Mouse (Mus musculus) adrenal gland, postnatal 36 days (tissue): ENCODE measurements around the gene Prkcz. TPM values are rescaled to one million over a fixed set of nuclear protein-coding genes. Genes with fewer than 3 reads are reported as not detected.

Experiments used
- DNase-seq, 2 experiments: peaks; one replicate each; pipeline ENCODE4 v3.0.0; 2021; ENCODE audit warnings: mixed read lengths in 1 of 2
- total RNA-seq, 2 experiments: library from RNA; stranded (reverse); gene quantifications; 2 replicates each; pipeline ENCODE4 v1.2.3; 2021

Gene Prkcz
- total RNA-seq, 2 experiments from 2014 or later = 3.4 to 4.3 TPM

- DNase-seq = no peak
These were observed 115.2 kb downstream of the Prkcz start for GRCm38 (mm10) chr4:155245770-155246492.

- no peak for DNase-seq
These were observed 117.9 kb downstream of the Prkcz start for GRCm38 (mm10) chr4:155243233-155243632.

- DNase-seq = no peak
These were observed 118.9 kb downstream of the Prkcz start for GRCm38 (mm10) chr4:155242292-155242691.

- DNase-seq = no peak
These were observed 119.4 kb downstream of the Prkcz start for GRCm38 (mm10) chr4:155241789-155242188.

GRCm38 (mm10) chr4:155239494-155239893, 121.7 kb downstream of the Prkcz start:
- no peak for DNase-seq

- DNase-seq = no peak
These were observed 122.9 kb downstream of the Prkcz start for GRCm38 (mm10) chr4:155238276-155238675.

- no peak for DNase-seq
These were observed 124.3 kb downstream of the Prkcz start for GRCm38 (mm10) chr4:155236737-155237385.

GRCm38 (mm10) chr4:155235311-155236119, 125.6 kb downstream of the Prkcz start:
- DNase-seq = peak; percentile 89 to 90

GRCm38 (mm10) chr4:155234371-155235310, 126.5 kb downstream of the Prkcz start:
- DNase-seq = peak in 1 of 2 experiments; percentile 40

GRCm38 (mm10) chr4:155233878-155234277, 127.3 kb downstream of the Prkcz start:
- DNase-seq = peak; percentile 75 to 85

- DNase-seq = no peak
These were observed 132.7 kb downstream of the Prkcz start for GRCm38 (mm10) chr4:155228461-155228860.

GRCm38 (mm10) chr4:155227986-155228385, 133.2 kb downstream of the Prkcz start:
- DNase-seq = no peak

GRCm38 (mm10) chr4:155225918-155226317, 135.2 kb downstream of the Prkcz start:
- DNase-seq = no peak

- DNase-seq = no peak
These were observed 137.3 kb downstream of the Prkcz start for GRCm38 (mm10) chr4:155223594-155224528.

GRCm38 (mm10) chr4:155222841-155223593, 138.1 kb downstream of the Prkcz start:
- peak; percentile 99 for DNase-seq

- no peak for DNase-seq
These were observed 138.7 kb downstream of the Prkcz start, which contains the start of gene Ski for GRCm38 (mm10) chr4:155222552-155222840. Ski (minus strand) TSS chr4:155222592.

GRCm38 (mm10) chr4:155221599-155222551, 139.3 kb downstream of the Prkcz start:
- DNase-seq = peak; percentile 84 to 86

GRCm38 (mm10) chr4:155221106-155221505, 140.1 kb downstream of the Prkcz start:
- DNase-seq = no peak
